Mouse (Mus musculus) embryonic facial prominence, embryonic 14.5 days (tissue): ENCODE measurements around the gene Mcpt2. TPM values are rescaled to one million over a fixed set of nuclear protein-coding genes. Genes with fewer than 3 reads are reported as not detected.
"Not testable (repeated sequence)": the region's sequence is repeated elsewhere in the genome, so short reads cannot be mapped to it uniquely, and the experiment has no call there.

Experiments
- ATAC-seq: fragments of 200-750 bp; cut with Nextera tagmentation; 2 replicates; pipeline ENCODE4 v1.8.0; 2017; ENCODE audit warnings: low read depth, moderate number of reproducible peaks, moderate TSS enrichment
- DNase-seq: peaks from one replicate; pipeline ENCODE4 v3.0.0-alpha.2; 2015; ENCODE audit warnings: low spot score
- H3K27ac ChIP-seq: fragments of 300-500 bp; sonication (generic); replicated peaks from 2 replicates; pipeline ENCODE4 v1.5.1; 2014; ENCODE audit warnings: low read depth, mild to moderate bottlenecking, low read length, moderate library complexity
- H3K27me3 ChIP-seq: fragments of 300-500 bp; sonication (generic); replicated peaks from 2 replicates; pipeline ENCODE4 v1.6.1; 2014; ENCODE audit warnings: low read length; ENCODE audit not compliant: control insufficient read depth, insufficient read depth
- H3K36me3 ChIP-seq: fragments of 300-500 bp; sonication (generic); 2 replicates; pipeline ENCODE4 v1.6.1; 2014; ENCODE audit warnings: low read length, mixed read lengths; ENCODE audit not compliant: control insufficient read depth, insufficient read depth
- H3K4me1 ChIP-seq: fragments of 300-500 bp; sonication (generic); 2 replicates; pipeline ENCODE4 v1.6.1; 2014; ENCODE audit warnings: antibody characterized with exemption, low read length; ENCODE audit not compliant: control insufficient read depth, insufficient read depth
- H3K4me2 ChIP-seq: fragments of 300-500 bp; sonication (generic); 2 replicates; pipeline ENCODE4 v1.6.1; 2014; ENCODE audit warnings: low read depth, mild to moderate bottlenecking, low read length, moderate library complexity, mixed read lengths
- H3K4me3 ChIP-seq: fragments of 300-500 bp; sonication (generic); 2 replicates; pipeline ENCODE4 v1.5.1; 2014; ENCODE audit warnings: low read depth, mild to moderate bottlenecking, low read length
- H3K9ac ChIP-seq: fragments of 300-500 bp; sonication (generic); 2 replicates; pipeline ENCODE4 v1.6.1; 2014; ENCODE audit warnings: low read depth, mild to moderate bottlenecking, low read length, moderate library complexity, mixed read lengths
- H3K9me3 ChIP-seq: fragments of 300-500 bp; sonication (generic); 2 replicates; pipeline ENCODE4 v1.6.1; 2016; ENCODE audit warnings: low read length; ENCODE audit not compliant: control insufficient read depth
- WGBS: fragments of 180-500 bp; shearing (Covaris S2); extraction: QIAGEN DNeasy Blood & Tissue Kit; methylation state at CpG from one replicate; pipeline ENCODE4 v1.1.7; 2014; 5-methylcytosine and 5-hydroxymethylcytosine counted together
- microRNA-seq: library from miRNA; unstranded; fragments of <30 nt; microRNA quantifications from one replicate; pipeline ENCODE4, GENCODE M21; 2016; ENCODE audit warnings: borderline number of aligned reads
- polyA plus RNA-seq: library from polyadenylated mRNA; unstranded; fragments of >200 nt; fragmentation: Nextera tagmentation; extraction: Ambion mirVana; gene quantifications from 2 replicates; pipeline ENCODE4 v1.2.1, GENCODE M21; 2014

Mcpt2 gene
- polyA plus RNA-seq, 1 experiment from 2014 or later, result 0.92 TPM

- H3K9me3 ChIP-seq, result no peaks in the 10 kb centered on the region
- H3K4me1 ChIP-seq, result no peaks in the 10 kb centered on the region
- 76% methylated on average over 4 of the region's 4 CpGs for WGBS
- DNase-seq (no peak), ATAC-seq (no peak)
- no peaks in the 10 kb centered on the region for H3K27me3 ChIP-seq
- no peak overlapping the region for H3K4me2 ChIP-seq
- no peak overlapping the region for H3K4me3 ChIP-seq
- no peak overlapping the region for H3K9ac ChIP-seq
- no peak overlapping the region for H3K27ac ChIP-seq
- H3K36me3 ChIP-seq, result no peaks in the 10 kb centered on the region
Observed at GRCm38 (mm10) chr14:56057722-56058121, 15.9 kb downstream of the Mcpt2 start.

GRCm38 (mm10) chr14:56062213-56062612 is 20.4 kb downstream of the Mcpt2 start, which contains the start of gene Mcpt4:
Gene Mcpt4, minus strand, starts transcription at chr14:56062313.
- not testable (repeated sequence) for ATAC-seq

GRCm38 (mm10) chr14:56082016-56082415 is 40.2 kb downstream of the Mcpt2 start:
- Histone ChIP-seq H3K9ac (no peak overlapping the region), H3K27me3 (no peaks in the 10 kb centered on the region), H3K27ac (no peak overlapping the region), H3K36me3 (no peaks in the 10 kb centered on the region), H3K4me2 (no peak overlapping the region), H3K4me3 (no peak overlapping the region), H3K4me1 (no peaks in the 10 kb centered on the region), H3K9me3 (no peaks in the 10 kb centered on the region)
- WGBS, result 90% methylated on average over 4 of the region's 4 CpGs
- ATAC-seq, result no peak
- DNase-seq, result no peak

More at GRCm38 (mm10) chr14:56062213-56062612, 20.4 kb downstream of the Mcpt2 start, which contains the start of gene Mcpt4:
- H3K27ac ChIP-seq, DNase-seq, H3K4me2 ChIP-seq, H3K36me3 ChIP-seq, H3K9ac ChIP-seq, H3K9me3 ChIP-seq, H3K4me3 ChIP-seq, H3K4me1 ChIP-seq, H3K27me3 ChIP-seq: not testable (repeated sequence)
- 67% methylated on average over 3 of the region's 3 CpGs for WGBS

- Histone ChIP-seq H3K27ac (no peak within 1 kb of the TSS), H3K4me3 (no peak within 1 kb of the TSS), H3K9me3 (no peaks in the 10 kb centered on the region), H3K4me2 (no peak within 1 kb of the TSS), H3K4me1 (no peaks in the 10 kb centered on the region), H3K36me3 (no peaks in the 10 kb centered on the region), H3K27me3 (no peaks in the 10 kb centered on the region), H3K9ac (no peak within 1 kb of the TSS)
- no peak for ATAC-seq
- 94% methylated on average over 2 of the region's 2 CpGs for WGBS
- DNase-seq, result no peak
Observed at GRCm38 (mm10) chr14:56085167-56085566, 43.3 kb downstream of the Mcpt2 start, which contains the start of gene Mcpt8. Gene Mcpt8, minus strand, starts transcription at chr14:56085273.

GRCm38 (mm10) chr14:56086711-56087110 is 44.9 kb downstream of the Mcpt2 start:
- no peak for DNase-seq
- 76% methylated on average over 3 of the region's 3 CpGs for WGBS
- H3K4me3 ChIP-seq, result no peak overlapping the region

GRCm38 (mm10) chr14:56093353-56093752 is 51.5 kb downstream of the Mcpt2 start:
- no peaks in the 10 kb centered on the region for H3K4me1 ChIP-seq
- no peaks in the 10 kb centered on the region for H3K27me3 ChIP-seq
- H3K4me3 ChIP-seq, result no peak overlapping the region
- H3K9ac ChIP-seq, result no peak overlapping the region
- no peak overlapping the region for H3K27ac ChIP-seq
- DNase-seq (no peak), ATAC-seq (no peak)
- H3K4me2 ChIP-seq, result no peak overlapping the region
- H3K36me3 ChIP-seq, result no peaks in the 10 kb centered on the region
- no peaks in the 10 kb centered on the region for H3K9me3 ChIP-seq
- 79% methylated on average over 2 of the region's 2 CpGs for WGBS

More at GRCm38 (mm10) chr14:56086711-56087110, 44.9 kb downstream of the Mcpt2 start:
- no peaks in the 10 kb centered on the region for H3K4me1 ChIP-seq
- H3K9ac ChIP-seq, result no peak overlapping the region
- H3K4me2 ChIP-seq, result no peak overlapping the region
- no peak for ATAC-seq
- H3K27ac ChIP-seq, result no peak overlapping the region
- no peaks in the 10 kb centered on the region for H3K27me3 ChIP-seq
- H3K36me3 ChIP-seq, result no peaks in the 10 kb centered on the region
- no peaks in the 10 kb centered on the region for H3K9me3 ChIP-seq

Small RNA genes lying within 50 kb of the gene (microRNA-seq; reads per million reads assigned to microRNA genes)
- not detected for gene Mir6949

Other genes starting within 250 kb of the Mcpt2 start
- gene Nfatc4, start 218.9 kb upstream of the Mcpt2 start, polyA plus RNA-seq, result 56.5 and 74.7 TPM in 2 replicates
- gene Nynrin, start 188.0 kb upstream of the Mcpt2 start, polyA plus RNA-seq, result 15.6 and 19.5 TPM in 2 replicates
- gene Cbln3, start 157.6 kb upstream of the Mcpt2 start, polyA plus RNA-seq, result 0.25 and 0.50 TPM in 2 replicates
- gene Khnyn, start 157.1 kb upstream of the Mcpt2 start, polyA plus RNA-seq, result 9.1 and 9.7 TPM in 2 replicates
- gene Sdr39u1, start 141.7 kb upstream of the Mcpt2 start, polyA plus RNA-seq, result 56.9 and 71.5 TPM in 2 replicates
- gene Cma1, start 97.4 kb upstream of the Mcpt2 start, polyA plus RNA-seq, result 129 and 233 TPM in 2 replicates
- 0.21 TPM in 1 of 2 replicates, not detected in the other for gene Cma2, start 91.1 kb upstream of the Mcpt2 start, polyA plus RNA-seq
- gene Mcpt1, start 24.1 kb upstream of the Mcpt2 start, polyA plus RNA-seq, result 0.34 and 0.39 TPM in 2 replicates
- gene Mcpt9, start 11.5 kb upstream of the Mcpt2 start, polyA plus RNA-seq, result not detected in 2 replicates
- gene Mcpt4, start 20.3 kb downstream of the Mcpt2 start, polyA plus RNA-seq, result 2.8 and 6.5 TPM in 2 replicates
- gene Mcpt8, start 43.2 kb downstream of the Mcpt2 start, polyA plus RNA-seq, result 1.6 and 1.8 TPM in 2 replicates
- gene Ctsg, start 60.5 kb downstream of the Mcpt2 start, polyA plus RNA-seq, result 0.29 and 0.57 TPM in 2 replicates
- gene Gzme, start 78.6 kb downstream of the Mcpt2 start, polyA plus RNA-seq, result 0.24 and 0.45 TPM in 2 replicates
- gene Gzmd, start 90.6 kb downstream of the Mcpt2 start, polyA plus RNA-seq, result not detected in 2 replicates
- not detected in 2 replicates for gene Gzmg, start 117.5 kb downstream of the Mcpt2 start, polyA plus RNA-seq
- gene Gzmn, start 132.6 kb downstream of the Mcpt2 start, polyA plus RNA-seq, result not detected in 2 replicates
- not detected in 2 replicates for gene Gzmf, start 169.4 kb downstream of the Mcpt2 start, polyA plus RNA-seq
- 0.46 and 0.55 TPM in 2 replicates for gene Gzmc, start 192.6 kb downstream of the Mcpt2 start, polyA plus RNA-seq
- 0.39 and 0.47 TPM in 2 replicates for gene Gzmb, start 220.2 kb downstream of the Mcpt2 start, polyA plus RNA-seq